Mouse (Mus musculus) embryonic facial prominence, embryonic 12.5 days (tissue): ENCODE results near the gene Cacna1c. TPM values are rescaled to one million over a fixed set of nuclear protein-coding genes. Genes with fewer than 3 reads are reported as not detected.

Experiments
- ATAC-seq: fragments of 200-750 bp; cut with Nextera tagmentation; 2 replicates; pipeline ENCODE4 v1.8.0; 2017; ENCODE audit not compliant: insufficient number of reproducible peaks, insufficient read depth, low FRiP score, low TSS enrichment
- H3K27ac ChIP-seq: fragments of 300-500 bp; sonication (generic); 2 replicates; pipeline ENCODE4 v1.5.1; 2016; ENCODE audit warnings: mild to moderate bottlenecking
- H3K27me3 ChIP-seq: fragments of 300-500 bp; sonication (generic); 2 replicates; pipeline ENCODE4 v1.6.1; 2016; ENCODE audit warnings: mild to moderate bottlenecking, moderate library complexity
- H3K36me3 ChIP-seq: fragments of 300-500 bp; sonication (generic); 2 replicates; pipeline ENCODE4 v1.6.1; 2016; ENCODE audit warnings: mild to moderate bottlenecking
- H3K4me1 ChIP-seq: fragments of 300-500 bp; sonication (generic); 2 replicates; pipeline ENCODE4 v1.6.1; 2016
- H3K4me2 ChIP-seq: fragments of 300-500 bp; sonication (generic); replicated peaks from 2 replicates; pipeline ENCODE4 v1.6.1; 2016; ENCODE audit warnings: mild to moderate bottlenecking, moderate library complexity
- H3K4me3 ChIP-seq: fragments of 300-500 bp; sonication (generic); 2 replicates; pipeline ENCODE4 v1.5.1; 2016; ENCODE audit warnings: mild to moderate bottlenecking
- H3K9ac ChIP-seq: fragments of 300-500 bp; sonication (generic); 2 replicates; pipeline ENCODE4 v1.6.1; 2016; ENCODE audit warnings: mild to moderate bottlenecking, moderate library complexity
- H3K9me3 ChIP-seq: fragments of 300-500 bp; sonication (generic); 2 replicates; pipeline ENCODE4 v1.6.1; 2016; ENCODE audit warnings: mild to moderate bottlenecking, moderate library complexity
- WGBS: fragments of 180-500 bp; shearing (Covaris S2); methylation state at CpG from one replicate; pipeline ENCODE4 v1.1.7; 2016; 5-methylcytosine and 5-hydroxymethylcytosine counted together
- polyA plus RNA-seq: library from polyadenylated mRNA; unstranded; fragments of >200 nt; fragmentation: Nextera tagmentation; extraction: Ambion mirVana; gene quantifications from 2 replicates; pipeline ENCODE4 v1.2.1, GENCODE M21; 2016

The Cacna1c gene
- polyA plus RNA-seq, 1 experiment from 2014 or later: 10.2 TPM

- 91% methylated on average over 7 of the region's 7 CpGs for WGBS
These were observed 8.1 kb upstream of the Cacna1c start for GRCm38 (mm10) chr6:119204286-119204685.

GRCm38 (mm10) chr6:119201575-119201974, 5.4 kb upstream of the Cacna1c start:
- 93% methylated on average over 4 of the region's 4 CpGs for WGBS
- peaks cover 13% of the 10 kb centered on the region for H3K4me1 ChIP-seq
- peaks cover 6% of the 10 kb centered on the region; the same call in 1 of the 2 replicates for H3K36me3 ChIP-seq
- H3K9me3 ChIP-seq: no peaks in the 10 kb centered on the region
- no peaks in the 10 kb centered on the region for H3K27me3 ChIP-seq
- H3K27ac ChIP-seq: no peak overlapping the region
- H3K9ac ChIP-seq: no peak overlapping the region
- no peak for ATAC-seq
- no peak overlapping the region for H3K4me3 ChIP-seq
- no peak overlapping the region for H3K4me2 ChIP-seq

More at GRCm38 (mm10) chr6:119204286-119204685, 8.1 kb upstream of the Cacna1c start:
- no peak for ATAC-seq
- Histone ChIP-seq H3K36me3 (peaks cover 6% of the 10 kb centered on the region; the same call in 1 of the 2 replicates), H3K27ac (no peak overlapping the region), H3K4me1 (peaks cover 3% of the 10 kb centered on the region; the same call in 1 of the 2 replicates), H3K9me3 (no peaks in the 10 kb centered on the region), H3K9ac (no peak overlapping the region), H3K27me3 (no peaks in the 10 kb centered on the region), H3K4me3 (no peak overlapping the region), H3K4me2 (no peak overlapping the region)

GRCm38 (mm10) chr6:119200362-119200761, 4.1 kb upstream of the Cacna1c start:
- no peak overlapping the region for H3K4me3 ChIP-seq
- ATAC-seq: no peak
- WGBS: 80% methylated on average over 5 of the region's 5 CpGs
- peaks cover 13% of the 10 kb centered on the region for H3K4me1 ChIP-seq
- H3K27ac ChIP-seq: no peak overlapping the region
- no peaks in the 10 kb centered on the region for H3K9me3 ChIP-seq
- H3K27me3 ChIP-seq: no peaks in the 10 kb centered on the region
- H3K9ac ChIP-seq: no peak overlapping the region
- H3K36me3 ChIP-seq: peaks cover 6% of the 10 kb centered on the region; the same call in 1 of the 2 replicates
- no peak overlapping the region for H3K4me2 ChIP-seq

- ATAC-seq: no peak
- Histone ChIP-seq H3K27me3 (no peaks in the 10 kb centered on the region), H3K9ac (no peak overlapping the region), H3K4me2 (no peak overlapping the region), H3K4me3 (no peak overlapping the region), H3K4me1 (peaks cover 13% of the 10 kb centered on the region), H3K27ac (no peak overlapping the region), H3K9me3 (no peaks in the 10 kb centered on the region), H3K36me3 (peaks cover 6% of the 10 kb centered on the region; the same call in 1 of the 2 replicates)
- 38% methylated on average over 8 of the region's 8 CpGs for WGBS
These were observed 3.2 kb upstream of the Cacna1c start for GRCm38 (mm10) chr6:119199274-119199879.

- ATAC-seq: no peak
- Histone ChIP-seq H3K4me1 (peaks cover 18% of the 10 kb centered on the region), H3K9me3 (no peaks in the 10 kb centered on the region), H3K4me2 (no peak overlapping the region), H3K4me3 (no peak overlapping the region), H3K27me3 (no peaks in the 10 kb centered on the region), H3K27ac (no peak overlapping the region), H3K36me3 (peaks cover 6% of the 10 kb centered on the region; the same call in 1 of the 2 replicates), H3K9ac (no peak overlapping the region)
- WGBS: 38% methylated on average over 15 of the region's 15 CpGs
These were observed 2.5 kb upstream of the Cacna1c start for GRCm38 (mm10) chr6:119198534-119199273.

GRCm38 (mm10) chr6:119194601-119195000, 1.6 kb downstream of the Cacna1c start:
- Histone ChIP-seq H3K4me2 (no peak overlapping the region), H3K9me3 (no peaks in the 10 kb centered on the region), H3K36me3 (peaks cover 25% of the 10 kb centered on the region), H3K27me3 (no peaks in the 10 kb centered on the region), H3K4me1 (peaks cover 18% of the 10 kb centered on the region), H3K9ac (no peak overlapping the region), H3K27ac (no peak overlapping the region), H3K4me3 (no peak overlapping the region)
- 62% methylated on average over 7 of the region's 7 CpGs for WGBS
- ATAC-seq: no peak

GRCm38 (mm10) chr6:119194161-119194560, 2.1 kb downstream of the Cacna1c start:
- Histone ChIP-seq H3K4me2 (no peak overlapping the region), H3K27ac (no peak overlapping the region), H3K4me1 (peaks cover 14% of the 10 kb centered on the region), H3K27me3 (no peaks in the 10 kb centered on the region), H3K9me3 (no peaks in the 10 kb centered on the region), H3K9ac (no peak overlapping the region), H3K36me3 (peaks cover 26% of the 10 kb centered on the region), H3K4me3 (no peak overlapping the region)
- WGBS: 41% methylated on average over 9 of the region's 9 CpGs
- no peak for ATAC-seq

- no peaks in the 10 kb centered on the region for H3K27me3 ChIP-seq
- no peak overlapping the region for H3K4me3 ChIP-seq
- H3K27ac ChIP-seq: no peak overlapping the region
- H3K9me3 ChIP-seq: no peaks in the 10 kb centered on the region
- no peak for ATAC-seq
- peaks cover 9% of the 10 kb centered on the region for H3K4me1 ChIP-seq
- H3K9ac ChIP-seq: no peak overlapping the region
- H3K4me2 ChIP-seq: no peak overlapping the region
- H3K36me3 ChIP-seq: peaks cover 26% of the 10 kb centered on the region
- 71% methylated on average over 15 of the region's 15 CpGs for WGBS
These were observed 2.6 kb downstream of the Cacna1c start for GRCm38 (mm10) chr6:119193571-119194154.

- Histone ChIP-seq H3K27me3 (no peaks in the 10 kb centered on the region), H3K4me2 (no peak overlapping the region), H3K4me3 (no peak overlapping the region), H3K4me1 (peaks cover 5% of the 10 kb centered on the region; the same call in 1 of the 2 replicates), H3K27ac (no peak overlapping the region), H3K9me3 (no peaks in the 10 kb centered on the region), H3K9ac (no peak overlapping the region), H3K36me3 (peaks cover 26% of the 10 kb centered on the region)
- 85% methylated on average over 4 of the region's 4 CpGs for WGBS
- ATAC-seq: no peak
These were observed 4.7 kb downstream of the Cacna1c start for GRCm38 (mm10) chr6:119191478-119191877.

GRCm38 (mm10) chr6:119187631-119188030, 8.6 kb downstream of the Cacna1c start:
- WGBS: 81% methylated on average over 6 of the region's 6 CpGs
- H3K4me3 ChIP-seq: no peak overlapping the region
- no peaks in the 10 kb centered on the region for H3K9me3 ChIP-seq
- H3K9ac ChIP-seq: no peak overlapping the region
- ATAC-seq: no peak
- H3K36me3 ChIP-seq: peaks cover 22% of the 10 kb centered on the region
- no peak overlapping the region for H3K27ac ChIP-seq
- no peaks in the 10 kb centered on the region for H3K4me1 ChIP-seq
- H3K4me2 ChIP-seq: no peak overlapping the region
- no peaks in the 10 kb centered on the region for H3K27me3 ChIP-seq

- 54% methylated on average over 8 of the region's 8 CpGs for WGBS
- H3K9ac ChIP-seq: no peak overlapping the region
- ATAC-seq: no peak
- H3K27me3 ChIP-seq: no peaks in the 10 kb centered on the region
- H3K9me3 ChIP-seq: no peaks in the 10 kb centered on the region
- peaks cover 14% of the 10 kb centered on the region for H3K36me3 ChIP-seq
- H3K4me1 ChIP-seq: no peaks in the 10 kb centered on the region
- no peak overlapping the region for H3K4me3 ChIP-seq
- H3K4me2 ChIP-seq: no peak overlapping the region
- no peak overlapping the region for H3K27ac ChIP-seq
These were observed 9.6 kb downstream of the Cacna1c start for GRCm38 (mm10) chr6:119186658-119187057.

GRCm38 (mm10) chr6:119183781-119184180, 12.4 kb downstream of the Cacna1c start:
- H3K27me3 ChIP-seq: no peaks in the 10 kb centered on the region
- H3K27ac ChIP-seq: no peak overlapping the region
- H3K9ac ChIP-seq: no peak overlapping the region
- H3K9me3 ChIP-seq: no peaks in the 10 kb centered on the region
- ATAC-seq: no peak
- peaks cover 3% of the 10 kb centered on the region; the same call in 1 of the 2 replicates for H3K36me3 ChIP-seq
- 62% methylated on average over 3 of the region's 3 CpGs for WGBS
- no peak overlapping the region for H3K4me2 ChIP-seq
- H3K4me1 ChIP-seq: no peaks in the 10 kb centered on the region
- no peak overlapping the region for H3K4me3 ChIP-seq
